Mouse (Mus musculus) megakaryocyte, embryonic 14.5 days (primary cell): ENCODE measurements around the gene Ptges3. TPM values are rescaled to one million over a fixed set of nuclear protein-coding genes. Genes with fewer than 3 reads are reported as not detected.

Source experiments
- H3K27me3 ChIP-seq: replicated peaks from 2 replicates; pipeline ENCODE3; 2012; ENCODE audit warnings: inconsistent platforms
- H3K36me3 ChIP-seq: replicated peaks from 2 replicates; pipeline ENCODE3; 2012; ENCODE audit warnings: low read length, inconsistent platforms, mixed read lengths
- H3K4me1 ChIP-seq: 2 replicates; pipeline ENCODE4 v1.6.1; 2012; ENCODE audit warnings: inconsistent platforms
- H3K4me3 ChIP-seq: replicated peaks from 2 replicates; pipeline ENCODE3; 2012; ENCODE audit warnings: moderate library complexity, mild to moderate bottlenecking, inconsistent platforms
- H3K9me3 ChIP-seq: 2 replicates; pipeline ENCODE4 v1.6.1; 2012; ENCODE audit warnings: inconsistent platforms
- FLI1 ChIP-seq: IDR thresholded peaks from 2 replicates; pipeline ENCODE4 v1.6.1; 2012; ENCODE audit warnings: low read length, inconsistent platforms, mixed read lengths
- GATA1 ChIP-seq: IDR thresholded peaks from 3 replicates; pipeline ENCODE4 v1.6.1; 2012; ENCODE audit warnings: mixed read lengths, low read length, inconsistent platforms, borderline replicate concordance
- polyA plus RNA-seq: library from polyadenylated mRNA; stranded (reverse); fragments of >175 nt; gene quantifications from 2 replicates; pipeline ENCODE4 v1.2.3, GENCODE M21; 2012; ENCODE audit warnings: low replicate concordance; ENCODE audit not compliant: insufficient read depth

Gene Ptges3
- polyA plus RNA-seq, 1 experiment = 96.2 TPM

- peak within 1 kb of the TSS; percentile 96 for H3K4me3 ChIP-seq
- peaks cover 74% of the 10 kb centered on the region for H3K4me1 ChIP-seq
- no peak for TF ChIP-seq GATA1
- no peaks in the 10 kb centered on the region for H3K9me3 ChIP-seq
- H3K36me3 ChIP-seq = peaks cover 38% of the 10 kb centered on the region
- no peaks in the 10 kb centered on the region for H3K27me3 ChIP-seq
These were observed 33.1 kb downstream of the Ptges3 start, which contains the start of gene Baz2a for GRCm38 (mm10) chr10:128091564-128092505. Baz2a (plus strand) TSS chr10:128091577.

DNA sequence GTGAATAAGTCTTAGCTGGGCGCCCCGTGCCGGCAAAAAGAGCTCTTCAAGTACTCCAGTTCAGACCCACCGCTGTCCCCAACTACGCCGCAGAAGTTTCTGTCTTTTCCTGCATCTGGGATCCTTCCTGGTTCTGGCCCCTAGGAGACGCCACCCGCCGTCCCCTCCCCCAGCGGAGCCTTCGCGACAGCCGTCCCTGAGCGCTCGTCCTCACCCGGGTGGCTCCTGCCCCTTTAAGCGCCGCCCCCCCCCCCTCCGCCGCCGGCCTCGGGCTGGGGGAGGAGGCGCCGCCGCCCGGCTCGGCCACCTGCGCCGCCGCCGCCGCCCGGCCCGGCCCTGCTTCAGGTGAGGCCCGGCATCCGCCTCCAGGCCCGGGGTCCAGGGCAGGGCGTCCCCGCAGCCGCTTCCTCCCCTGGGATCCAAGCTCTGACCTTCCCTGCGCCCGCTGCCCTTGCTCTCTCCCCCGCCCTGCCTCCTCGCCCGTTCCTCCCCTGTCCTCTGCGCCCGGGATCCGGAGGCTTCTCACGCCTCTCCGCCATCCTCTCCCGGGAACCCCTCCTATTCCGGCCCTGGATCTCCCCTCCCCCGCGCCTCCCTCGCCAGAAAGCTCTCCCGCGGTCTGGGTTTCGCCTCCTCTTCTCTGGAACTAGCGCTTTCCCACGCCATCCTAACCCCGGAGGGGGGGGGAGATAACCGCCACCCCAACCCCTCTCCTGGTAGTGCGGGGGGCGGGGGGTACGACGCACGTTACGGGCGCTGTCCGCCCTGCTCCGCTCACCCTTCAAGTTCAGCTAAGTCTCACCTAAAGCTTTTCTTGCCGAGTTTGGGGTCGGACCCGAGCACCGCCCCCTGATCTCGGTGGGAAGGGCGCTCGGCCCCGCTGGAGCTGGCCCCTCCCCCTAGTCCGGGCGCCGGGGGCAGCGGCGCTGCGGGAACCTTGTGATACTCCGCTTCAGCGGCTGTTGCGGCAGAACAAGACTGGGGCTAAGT is 34.0 kb downstream of the Ptges3 start:
- Histone ChIP-seq H3K4me1 (peaks cover 75% of the 10 kb centered on the region), H3K4me3 (peak overlapping the region; percentile 96), H3K36me3 (peaks cover 30% of the 10 kb centered on the region), H3K9me3 (no peaks in the 10 kb centered on the region), H3K27me3 (no peaks in the 10 kb centered on the region)
- TF ChIP-seq FLI1 (no peak), GATA1 (no peak)

GRCm38 (mm10) chr10:128093496-128094294 is 34.9 kb downstream of the Ptges3 start:
- TF ChIP-seq GATA1 (no peak), FLI1 (no peak)
- Histone ChIP-seq H3K4me3 (peak overlapping the region; percentile 96), H3K4me1 (peaks cover 75% of the 10 kb centered on the region), H3K9me3 (no peaks in the 10 kb centered on the region), H3K27me3 (no peaks in the 10 kb centered on the region), H3K36me3 (peaks cover 22% of the 10 kb centered on the region)

- H3K4me3 ChIP-seq = peak overlapping the region; percentile 96
- no peak for TF ChIP-seq FLI1
- TF ChIP-seq GATA1 = no peak
- H3K9me3 ChIP-seq = no peaks in the 10 kb centered on the region
- H3K27me3 ChIP-seq = no peaks in the 10 kb centered on the region
- peaks cover 17% of the 10 kb centered on the region for H3K36me3 ChIP-seq
- peaks cover 72% of the 10 kb centered on the region for H3K4me1 ChIP-seq
These were observed 35.7 kb downstream of the Ptges3 start for GRCm38 (mm10) chr10:128094340-128094968.

DNA sequence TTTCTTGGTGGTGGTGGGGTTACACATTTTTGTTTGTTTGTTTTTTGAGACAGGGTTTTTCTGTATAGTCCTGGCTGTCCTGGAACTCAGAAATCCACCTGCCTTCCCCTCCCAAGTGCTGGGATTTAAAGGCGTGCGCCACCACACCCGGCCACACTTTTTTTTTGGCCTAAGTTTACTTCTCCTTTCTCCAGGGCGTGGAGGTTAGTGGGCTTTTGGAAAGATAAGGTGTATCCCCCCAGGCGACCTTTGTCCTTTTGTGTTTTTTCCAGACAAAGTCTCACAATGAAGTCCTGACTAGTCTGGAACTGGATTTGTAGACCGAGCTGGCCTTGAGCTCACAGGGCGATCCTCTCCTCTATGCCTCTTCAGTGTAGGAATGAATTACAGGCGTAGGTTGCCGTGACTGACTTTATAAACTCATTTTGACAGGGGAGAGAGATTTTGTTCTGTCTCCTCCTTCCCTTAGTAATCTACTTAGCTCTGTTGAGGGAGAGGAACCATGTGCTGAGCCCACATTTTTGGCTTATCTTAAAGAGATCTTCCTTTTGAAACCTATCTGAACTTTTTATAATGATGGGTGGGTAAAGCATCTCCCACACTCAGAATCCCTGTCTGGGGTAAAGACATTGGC is 36.4 kb downstream of the Ptges3 start:
- Histone ChIP-seq H3K27me3 (no peaks in the 10 kb centered on the region), H3K4me1 (peaks cover 65% of the 10 kb centered on the region), H3K36me3 (peaks cover 14% of the 10 kb centered on the region), H3K9me3 (no peaks in the 10 kb centered on the region), H3K4me3 (peak overlapping the region; percentile 96)
- TF ChIP-seq FLI1 (no peak), GATA1 (no peak)

DNA sequence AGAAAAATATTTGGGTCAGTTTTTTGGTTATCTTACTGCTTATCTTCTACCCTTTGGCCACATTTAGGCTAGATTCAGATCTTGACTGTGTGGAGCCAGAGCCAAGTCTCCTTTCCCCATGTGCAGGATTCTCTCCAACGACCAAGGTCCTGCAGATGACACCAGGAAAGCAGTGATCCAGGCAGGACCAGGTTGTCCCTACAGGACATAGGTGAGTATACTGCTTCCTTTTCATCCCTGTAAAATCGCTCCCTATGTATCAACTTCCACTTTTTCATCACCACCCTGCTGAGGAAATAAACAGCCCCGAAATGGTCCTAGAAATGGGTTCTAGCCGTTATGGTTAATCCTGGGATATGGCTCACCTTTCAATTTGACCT is 37.5 kb downstream of the Ptges3 start:
- Histone ChIP-seq H3K4me3 (peak overlapping the region; percentile 95), H3K4me1 (peaks cover 59% of the 10 kb centered on the region), H3K9me3 (no peaks in the 10 kb centered on the region), H3K27me3 (no peaks in the 10 kb centered on the region), H3K36me3 (peaks cover 16% of the 10 kb centered on the region)
- no peak for TF ChIP-seq FLI1
- no peak for TF ChIP-seq GATA1

DNA sequence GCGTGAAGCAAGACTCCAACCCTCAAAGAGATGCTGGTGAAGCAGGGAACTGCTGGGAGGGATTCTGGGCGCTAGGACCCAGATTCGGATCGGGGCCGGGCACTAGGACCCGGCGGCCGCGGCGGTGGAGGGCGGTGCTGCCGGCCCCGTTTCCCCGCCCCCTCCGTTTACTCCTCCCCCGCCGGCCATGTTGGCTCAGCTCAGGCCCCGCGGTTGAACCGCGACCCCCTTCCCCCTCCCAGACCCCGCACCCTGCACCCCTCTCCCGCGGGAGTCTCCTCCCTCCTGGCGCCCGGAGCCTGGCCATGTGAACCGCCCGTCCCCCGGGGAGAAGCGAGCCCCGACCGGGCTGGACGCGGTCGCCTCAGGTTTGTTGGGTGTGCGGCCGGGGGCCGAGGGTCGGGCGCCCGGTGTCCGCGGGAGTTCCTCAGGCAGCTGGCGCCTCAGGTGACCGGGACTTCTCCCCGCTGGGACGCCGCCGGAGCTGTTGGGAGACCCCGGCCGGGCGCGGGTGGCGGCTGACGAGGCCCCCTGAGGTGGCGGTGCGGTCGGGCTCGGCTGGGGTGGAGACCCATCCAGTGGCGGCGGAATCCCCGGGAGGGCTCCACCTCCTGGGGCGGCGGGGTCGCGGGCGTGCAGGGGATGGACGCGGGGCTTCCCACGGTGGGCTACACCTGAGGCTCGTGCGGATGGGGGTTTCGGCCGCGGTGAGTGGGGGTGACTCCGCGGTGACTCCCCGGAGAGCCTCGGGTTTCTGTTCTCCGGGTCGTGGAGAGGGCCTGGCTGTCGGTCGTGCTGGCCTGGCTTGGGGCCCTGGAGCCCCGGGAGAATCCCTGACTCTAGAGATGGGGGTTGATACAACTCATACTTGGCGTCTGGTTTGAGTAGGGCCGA is 38.2 kb downstream of the Ptges3 start:
- TF ChIP-seq GATA1 = no peak
- no peak for TF ChIP-seq FLI1
- Histone ChIP-seq H3K36me3 (peaks cover 20% of the 10 kb centered on the region), H3K4me3 (peak overlapping the region; percentile 95), H3K27me3 (no peaks in the 10 kb centered on the region), H3K4me1 (peaks cover 57% of the 10 kb centered on the region), H3K9me3 (no peaks in the 10 kb centered on the region)

- H3K36me3 ChIP-seq = peaks cover 23% of the 10 kb centered on the region
- H3K27me3 ChIP-seq = no peaks in the 10 kb centered on the region
- peaks cover 53% of the 10 kb centered on the region for H3K4me1 ChIP-seq
- H3K4me3 ChIP-seq = peak overlapping the region; percentile 95
- no peak for TF ChIP-seq FLI1
- TF ChIP-seq GATA1 = 0 out of 3 replicates have a peak, but pooled peaks have one; percentile 29
- H3K9me3 ChIP-seq = no peaks in the 10 kb centered on the region
These were observed 38.8 kb downstream of the Ptges3 start for GRCm38 (mm10) chr10:128097587-128097971.
